Mouse (Mus musculus) thymus, adult 2 months (tissue): ENCODE results near the gene Ankrd44. TPM values are rescaled to one million over a fixed set of nuclear protein-coding genes. Genes with fewer than 3 reads are reported as not detected.

Experiments
- DNase-seq: peaks from one replicate; pipeline ENCODE4 v3.0.0; 2021
- H3K27ac ChIP-seq: fragments of 200-500 bp; 2 replicates; pipeline ENCODE4 v1.5.1; 2012; ENCODE audit warnings: low read length, control low read depth; ENCODE audit not compliant: control insufficient read depth, insufficient read depth
- H3K27me3 ChIP-seq: fragments of 200-500 bp; 2 replicates; pipeline ENCODE4 v1.6.1; 2012; ENCODE audit warnings: mild to moderate bottlenecking, low read length, moderate library complexity, mixed read lengths; ENCODE audit not compliant: control insufficient read depth, insufficient read depth
- H3K36me3 ChIP-seq: fragments of 200-500 bp; 2 replicates; pipeline ENCODE4 v1.6.1; 2012; ENCODE audit warnings: mild to moderate bottlenecking, low read length, moderate library complexity; ENCODE audit not compliant: control insufficient read depth, insufficient read depth
- H3K4me1 ChIP-seq: fragments of 200-500 bp; replicated peaks from 2 replicates; pipeline ENCODE4 v1.6.1; 2012; ENCODE audit warnings: low read length; ENCODE audit not compliant: control insufficient read depth, insufficient read depth
- H3K4me3 ChIP-seq: fragments of 200-500 bp; 2 replicates; pipeline ENCODE4 v1.5.1; 2012; ENCODE audit warnings: mild to moderate bottlenecking, low read length, control low read depth, moderate library complexity; ENCODE audit not compliant: control insufficient read depth, insufficient read depth
- CTCF ChIP-seq: fragments of 200-500 bp; IDR thresholded peaks from 2 replicates; pipeline ENCODE4 v1.5.1; 2012; ENCODE audit warnings: mild to moderate bottlenecking, control low read depth, low read length, moderate library complexity, borderline replicate concordance; ENCODE audit not compliant: control insufficient read depth, poor library complexity, insufficient read depth; ENCODE audit errors: extremely low read depth
- POLR2A ChIP-seq: fragments of 200-500 bp; IDR thresholded peaks from 2 replicates; pipeline ENCODE4 v1.6.1; 2012; ENCODE audit warnings: mild to moderate bottlenecking, low read length, control low read depth, moderate library complexity; ENCODE audit not compliant: control insufficient read depth, poor library complexity, insufficient read depth; ENCODE audit errors: extremely low read depth
- WGBS: fragments of 180-500 bp; shearing (Covaris S2); methylation state at CpG from one replicate; pipeline ENCODE4 v1.1.7; 2018; 5-methylcytosine and 5-hydroxymethylcytosine counted together
- polyA plus RNA-seq: library from polyadenylated mRNA; depleted of rRNA; stranded (reverse); fragments of >200 nt; gene quantifications from 2 replicates; pipeline ENCODE4 v1.2.3, GENCODE M21; 2012

The Ankrd44 gene
- polyA plus RNA-seq, 1 experiment: 92.9 TPM

- 95% methylated on average over 6 of the region's 6 CpGs for WGBS
- H3K36me3 ChIP-seq: no peaks in the 10 kb centered on the region
These were observed 93.0 kb downstream of the Ankrd44 start for GRCm38 (mm10) chr1:54833221-54833620.

GRCm38 (mm10) chr1:54832765-54833164 is 93.4 kb downstream of the Ankrd44 start:
- TF ChIP-seq CTCF: no peak
- no peak for TF ChIP-seq POLR2A
- Histone ChIP-seq H3K27me3 (no peaks in the 10 kb centered on the region), H3K36me3 (no peaks in the 10 kb centered on the region), H3K4me3 (no peak overlapping the region), H3K27ac (no peak overlapping the region), H3K4me1 (peaks cover 4% of the 10 kb centered on the region)
- 0% methylated on average over 1 of the region's 1 CpGs for WGBS
- peak; percentile 47 for DNase-seq

More at GRCm38 (mm10) chr1:54833221-54833620, 93.0 kb downstream of the Ankrd44 start:
- Histone ChIP-seq H3K4me3 (no peak overlapping the region), H3K27me3 (no peaks in the 10 kb centered on the region), H3K27ac (no peak overlapping the region), H3K4me1 (peaks cover 6% of the 10 kb centered on the region)
- no peak for DNase-seq
- TF ChIP-seq POLR2A (no peak), CTCF (no peak)

GRCm38 (mm10) chr1:54830223-54830622 is 96.0 kb downstream of the Ankrd44 start:
- no peak for DNase-seq
- Histone ChIP-seq H3K4me3 (no peak overlapping the region), H3K27me3 (no peaks in the 10 kb centered on the region), H3K36me3 (peaks cover 11% of the 10 kb centered on the region), H3K27ac (no peak overlapping the region), H3K4me1 (no peaks in the 10 kb centered on the region; the same call in 1 of the 2 replicates)
- WGBS: 89% methylated on average over 6 of the region's 6 CpGs
- no peak for TF ChIP-seq CTCF
- no peak for TF ChIP-seq POLR2A

- WGBS: 89% methylated on average over 5 of the region's 5 CpGs
- DNase-seq: no peak
- H3K4me1 ChIP-seq: no peaks in the 10 kb centered on the region; the same call in 1 of the 2 replicates
- peaks cover 11% of the 10 kb centered on the region for H3K36me3 ChIP-seq
- TF ChIP-seq CTCF: no peak
- no peak for TF ChIP-seq POLR2A
- H3K4me3 ChIP-seq: no peak overlapping the region
- no peak overlapping the region for H3K27ac ChIP-seq
- H3K27me3 ChIP-seq: no peaks in the 10 kb centered on the region
These were observed 96.4 kb downstream of the Ankrd44 start for GRCm38 (mm10) chr1:54829681-54830213.

- DNase-seq: no peak
- TF ChIP-seq POLR2A: no peak
- TF ChIP-seq CTCF: no peak
- Histone ChIP-seq H3K4me3 (no peak overlapping the region), H3K4me1 (no peaks in the 10 kb centered on the region; the same call in none of the 2 replicates), H3K36me3 (peaks cover 20% of the 10 kb centered on the region), H3K27me3 (no peaks in the 10 kb centered on the region), H3K27ac (no peak overlapping the region)
- WGBS: 42% methylated on average over 8 of the region's 8 CpGs
These were observed 98.4 kb downstream of the Ankrd44 start for GRCm38 (mm10) chr1:54827827-54828226.

GRCm38 (mm10) chr1:54827351-54827750 is 98.8 kb downstream of the Ankrd44 start:
- 97% methylated on average over 3 of the region's 3 CpGs for WGBS
- no peak for DNase-seq
- TF ChIP-seq CTCF: no peak
- no peak for TF ChIP-seq POLR2A
- Histone ChIP-seq H3K36me3 (peaks cover 25% of the 10 kb centered on the region), H3K27me3 (no peaks in the 10 kb centered on the region), H3K4me1 (no peaks in the 10 kb centered on the region; the same call in none of the 2 replicates), H3K4me3 (no peak overlapping the region), H3K27ac (no peak overlapping the region)
